Mouse (Mus musculus): ENCODE data around the gene Klhdc1.
A peak's percentile ranks its signal among the peaks of the same experiment; 100 is the strongest.

DNA sequence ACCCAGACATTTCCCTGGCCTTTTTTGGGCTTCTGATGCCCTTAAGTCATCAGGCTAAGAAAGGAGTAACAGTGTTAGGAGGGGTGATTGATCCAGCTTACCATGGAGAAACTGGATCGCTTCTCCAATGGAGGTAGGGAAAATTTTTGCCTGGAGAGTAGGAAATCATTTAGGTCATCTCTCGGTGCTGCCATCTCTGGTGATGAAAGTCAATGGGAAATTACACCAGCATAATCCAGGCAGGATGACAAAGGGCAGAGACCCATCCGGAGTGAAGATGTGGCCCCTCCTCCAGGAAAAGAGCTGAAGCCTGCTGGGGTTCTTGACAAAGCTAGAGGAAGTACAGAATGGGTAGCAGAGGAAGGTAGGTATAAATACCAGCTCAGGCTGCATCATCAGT lies 2.7 kb upstream of the Klhdc1 start:
- peak; percentile 45 for TF ChIP-seq CTCF (IDR thresholded peaks at IDR 0.05)
- no peak for TF ChIP-seq EP300 (IDR thresholded peaks at IDR 0.05)

Data from lung, postnatal 0 days (tissue).